Mouse (Mus musculus) forebrain, embryonic 13.5 days (tissue): ENCODE measurements at regions not wholly inside any gene's neighbourhood (a gene's known extent, or its start where the extent isn't known, plus 50 kb on each side); places are given as distances from the start of the nearest gene placed in this dataset.

Experiments
- ATAC-seq: fragments of 200-750 bp; cut with Nextera tagmentation; 2 replicates; pipeline ENCODE4 v1.8.0; 2017
- H3K27ac ChIP-seq: fragments of 300-500 bp; sonication (generic); 2 replicates; pipeline ENCODE4 v1.5.1; 2015; ENCODE audit warnings: inconsistent platforms, mild to moderate bottlenecking, moderate library complexity
- H3K27me3 ChIP-seq: fragments of 300-500 bp; sonication (generic); 2 replicates; pipeline ENCODE4 v1.6.1; 2015; ENCODE audit warnings: mild to moderate bottlenecking, inconsistent platforms
- H3K36me3 ChIP-seq: fragments of 300-500 bp; sonication (generic); 2 replicates; pipeline ENCODE4 v1.6.1; 2015; ENCODE audit warnings: mild to moderate bottlenecking, inconsistent platforms; ENCODE audit not compliant: poor library complexity, severe bottlenecking
- H3K4me1 ChIP-seq: fragments of 300-500 bp; sonication (generic); 2 replicates; pipeline ENCODE4 v1.6.1; 2015; ENCODE audit warnings: inconsistent platforms
- H3K4me2 ChIP-seq: fragments of 300-500 bp; sonication (generic); 2 replicates; pipeline ENCODE4 v1.6.1; 2015; ENCODE audit warnings: inconsistent platforms, mild to moderate bottlenecking, moderate library complexity
- H3K4me3 ChIP-seq: fragments of 300-500 bp; sonication (generic); 2 replicates; pipeline ENCODE4 v1.5.1; 2015; ENCODE audit warnings: mild to moderate bottlenecking, inconsistent platforms
- H3K9ac ChIP-seq: fragments of 300-500 bp; sonication (generic); 2 replicates; pipeline ENCODE4 v1.6.1; 2015; ENCODE audit warnings: mild to moderate bottlenecking, inconsistent platforms
- H3K9me3 ChIP-seq: fragments of 300-500 bp; sonication (generic); replicated peaks from 2 replicates; pipeline ENCODE4 v1.6.1; 2016; ENCODE audit warnings: inconsistent platforms
- WGBS: fragments of 180-500 bp; shearing (Covaris S2); methylation state at CpG from one replicate; pipeline ENCODE4 v1.1.7; 2015; 5-methylcytosine and 5-hydroxymethylcytosine counted together

DNA sequence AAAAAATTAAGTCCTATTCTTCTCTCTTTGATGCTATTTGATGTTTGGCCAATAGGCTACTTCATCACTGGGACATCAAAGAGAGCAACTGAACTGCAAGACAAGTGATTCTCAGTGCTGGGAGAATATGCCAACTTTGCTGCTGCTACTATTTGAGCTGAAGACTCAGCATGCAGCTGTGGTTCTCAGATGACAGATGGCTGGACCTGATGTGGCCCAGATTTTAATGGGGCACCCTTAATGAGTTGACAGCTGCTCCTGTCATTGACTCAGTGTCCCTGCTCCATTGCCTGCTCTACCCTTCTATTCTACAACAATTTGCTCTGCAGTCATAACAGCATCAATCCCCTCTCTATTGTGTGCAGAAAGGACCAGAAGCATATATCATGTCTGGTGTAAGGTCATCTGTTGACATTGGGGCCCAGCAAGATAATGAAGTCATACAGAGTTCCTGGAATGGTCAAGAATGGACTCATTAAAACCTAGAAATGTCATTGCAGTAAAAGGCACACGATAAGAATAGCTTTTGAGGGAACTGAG lies 231.1 kb upstream of the Auts2 start:
- Histone ChIP-seq H3K36me3 (no peaks in the 10 kb centered on the region), H3K4me1 (no peaks in the 10 kb centered on the region), H3K9me3 (no peaks in the 10 kb centered on the region; the same call in 1 of the 2 replicates), H3K4me2 (no peak overlapping the region), H3K27me3 (no peaks in the 10 kb centered on the region), H3K9ac (no peak overlapping the region), H3K4me3 (no peak overlapping the region), H3K27ac (no peak overlapping the region)
- ATAC-seq, result no peak
- 71% methylated on average over 1 of the region's 1 CpGs for WGBS

DNA sequence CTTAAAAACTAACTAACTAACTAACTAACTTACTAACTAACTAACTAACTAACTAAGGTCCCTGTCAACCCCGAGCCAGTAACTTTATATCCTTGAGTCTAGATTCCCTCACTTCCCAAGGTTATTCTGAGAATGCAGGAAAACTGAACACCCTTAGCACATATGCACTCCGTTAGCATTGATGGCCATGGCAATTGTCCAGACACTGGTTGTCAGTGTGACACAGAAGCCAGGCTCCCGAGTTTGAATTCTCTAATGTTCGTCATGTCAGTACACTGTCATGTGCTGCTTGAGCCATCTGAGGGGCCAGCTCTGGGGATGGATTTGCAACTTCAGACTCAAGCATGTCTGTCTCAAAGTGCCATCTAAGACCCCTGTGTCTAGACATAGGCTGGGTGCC lies 217.3 kb upstream of the Auts2 start:
- Histone ChIP-seq H3K4me2 (no peak overlapping the region), H3K9me3 (no peaks in the 10 kb centered on the region), H3K9ac (no peak overlapping the region), H3K27ac (no peak overlapping the region), H3K4me3 (no peak overlapping the region), H3K27me3 (no peaks in the 10 kb centered on the region), H3K4me1 (no peaks in the 10 kb centered on the region), H3K36me3 (no peaks in the 10 kb centered on the region)
- no peak for ATAC-seq
- WGBS, result 79% methylated on average over 4 of the region's 4 CpGs

DNA sequence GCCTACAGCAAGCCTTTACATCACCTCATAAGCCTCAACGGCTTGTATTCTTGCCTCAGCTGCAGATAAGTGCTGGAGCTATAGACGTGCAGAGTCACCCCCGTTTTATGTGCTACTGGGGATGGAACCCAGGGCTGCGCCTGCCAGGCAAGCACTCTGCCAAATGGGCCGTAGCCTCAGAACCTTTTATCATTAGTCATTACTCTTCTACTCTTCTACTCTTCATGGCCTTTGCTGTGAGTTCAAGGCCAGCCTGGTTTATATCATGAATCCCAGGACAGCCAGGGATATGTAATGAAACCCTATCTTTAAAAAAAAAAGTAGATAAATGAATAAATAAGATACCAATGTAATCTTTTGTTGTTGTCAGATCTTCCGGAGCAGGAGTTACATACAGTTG lies 216.6 kb upstream of the Auts2 start:
- Histone ChIP-seq H3K9me3 (no peaks in the 10 kb centered on the region), H3K36me3 (no peaks in the 10 kb centered on the region)
- WGBS, result 89% methylated on average over 6 of the region's 6 CpGs

DNA sequence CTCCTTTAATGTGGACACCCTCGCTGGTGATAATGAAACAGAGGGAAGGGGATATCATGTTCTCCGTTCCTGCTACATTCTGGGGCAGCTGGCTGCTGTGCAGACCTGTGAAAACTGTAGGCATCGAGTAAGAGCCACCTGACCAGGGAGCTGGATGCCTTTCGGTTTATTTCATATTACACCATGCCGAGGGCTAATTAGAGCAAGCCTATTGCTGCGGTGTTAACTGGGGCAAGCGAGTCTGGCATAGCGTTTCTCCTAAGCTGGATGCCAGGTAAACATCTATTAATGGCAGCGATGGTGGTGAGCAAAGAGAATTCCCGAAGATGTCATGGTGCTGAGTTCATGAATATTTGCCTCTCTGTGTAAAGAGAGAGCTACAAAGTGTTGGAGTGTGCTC lies 215.8 kb upstream of the Auts2 start:
- 77% methylated on average over 10 of the region's 10 CpGs for WGBS
- no peaks in the 10 kb centered on the region for H3K4me1 ChIP-seq
- H3K4me3 ChIP-seq, result no peak overlapping the region
- no peak overlapping the region for H3K27ac ChIP-seq
- H3K9ac ChIP-seq, result no peak overlapping the region
- no peaks in the 10 kb centered on the region for H3K27me3 ChIP-seq
- no peaks in the 10 kb centered on the region for H3K9me3 ChIP-seq
- no peak overlapping the region for H3K4me2 ChIP-seq
- no peaks in the 10 kb centered on the region for H3K36me3 ChIP-seq
- no peak for ATAC-seq

More for the DNA sequence above, 216.6 kb upstream of the Auts2 start:
- Histone ChIP-seq H3K4me2 (no peak overlapping the region), H3K9ac (no peak overlapping the region), H3K27me3 (no peaks in the 10 kb centered on the region), H3K4me1 (no peaks in the 10 kb centered on the region), H3K27ac (no peak overlapping the region), H3K4me3 (no peak overlapping the region)
- no peak for ATAC-seq

DNA sequence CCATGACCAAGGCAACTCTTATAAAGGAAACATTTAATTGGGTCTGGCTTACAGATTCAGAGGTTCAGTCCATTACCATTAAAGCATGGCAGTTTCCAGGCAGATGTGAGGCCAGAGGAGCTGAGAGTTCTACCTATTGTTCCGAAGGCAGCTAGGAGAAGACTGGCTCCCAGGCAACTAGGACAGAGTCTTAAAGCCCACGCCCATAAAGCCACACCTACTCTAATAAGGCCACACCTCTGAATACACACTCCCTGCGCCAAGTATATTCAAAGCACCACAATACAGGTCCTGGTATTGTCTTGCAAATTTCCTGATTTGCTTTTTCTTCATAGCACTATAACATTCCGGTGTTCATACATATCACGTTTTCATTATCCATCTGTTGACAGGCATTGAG lies 194.8 kb upstream of the Auts2 start:
- Histone ChIP-seq H3K9ac (no peak overlapping the region), H3K4me1 (no peaks in the 10 kb centered on the region), H3K4me3 (no peak overlapping the region), H3K4me2 (no peak overlapping the region), H3K27me3 (no peaks in the 10 kb centered on the region), H3K9me3 (no peaks in the 10 kb centered on the region), H3K36me3 (no peaks in the 10 kb centered on the region), H3K27ac (no peak overlapping the region)
- no peak for ATAC-seq
- 77% methylated on average over 5 of the region's 5 CpGs for WGBS

DNA sequence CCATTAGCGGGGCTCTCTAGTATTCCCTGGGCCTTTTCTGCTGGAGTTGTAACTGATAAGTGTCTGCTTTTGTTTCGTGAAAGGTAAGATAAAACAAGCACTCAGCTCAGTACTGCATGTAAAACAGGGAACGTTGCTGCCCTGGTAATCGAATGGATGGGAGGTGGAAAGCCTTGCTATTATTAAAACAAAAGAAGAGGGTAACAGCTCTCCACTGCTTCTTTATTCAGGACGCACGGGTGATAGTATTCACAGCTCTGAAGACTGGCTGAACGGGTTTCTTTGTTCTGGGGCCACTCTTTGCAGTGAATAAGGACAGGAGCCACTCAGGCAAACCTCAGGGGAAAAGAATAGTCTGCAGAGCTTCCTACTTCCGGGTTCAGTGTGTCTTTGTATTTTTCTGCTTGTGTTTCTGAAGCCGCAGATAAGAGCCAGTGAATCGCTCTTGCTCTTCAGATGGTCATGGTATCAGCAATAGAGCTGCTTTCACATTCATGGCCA lies 185.6 kb upstream of the Auts2 start:
- ATAC-seq, result no peak
- H3K9ac ChIP-seq, result no peak overlapping the region
- H3K4me1 ChIP-seq, result peaks cover 9% of the 10 kb centered on the region
- H3K4me3 ChIP-seq, result no peak overlapping the region
- WGBS, result 22% methylated on average over 10 of the region's 10 CpGs
- no peaks in the 10 kb centered on the region for H3K36me3 ChIP-seq
- H3K27ac ChIP-seq, result no peak overlapping the region
- H3K27me3 ChIP-seq, result no peaks in the 10 kb centered on the region
- H3K9me3 ChIP-seq, result no peaks in the 10 kb centered on the region
- H3K4me2 ChIP-seq, result no peak overlapping the region

DNA sequence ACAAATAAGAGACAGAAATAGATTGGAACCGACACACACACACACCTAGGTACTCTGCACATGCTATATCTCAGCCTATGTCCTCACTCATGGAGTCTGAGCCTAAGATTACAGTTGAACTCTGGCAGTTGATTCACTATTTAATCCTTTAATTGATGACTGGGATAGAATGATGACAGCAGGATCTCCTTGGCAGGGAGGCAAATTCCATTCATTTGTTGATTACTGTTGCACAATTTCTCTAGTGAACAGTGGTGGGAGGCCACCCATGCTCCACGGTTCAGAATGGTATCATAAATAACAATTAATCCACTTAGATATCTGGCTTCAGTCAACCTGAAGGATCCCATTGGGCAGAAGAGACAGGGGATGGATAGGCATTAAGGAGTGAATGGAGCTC lies 181.3 kb upstream of the Auts2 start:
- ATAC-seq, result no peak
- H3K4me3 ChIP-seq, result no peak overlapping the region
- H3K4me2 ChIP-seq, result no peak overlapping the region
- no peak overlapping the region for H3K9ac ChIP-seq
- WGBS, result 67% methylated on average over 2 of the region's 2 CpGs
- no peaks in the 10 kb centered on the region for H3K36me3 ChIP-seq
- H3K27ac ChIP-seq, result no peak overlapping the region
- H3K9me3 ChIP-seq, result no peaks in the 10 kb centered on the region
- H3K4me1 ChIP-seq, result peaks cover 10% of the 10 kb centered on the region
- H3K27me3 ChIP-seq, result 0 out of 2 replicates have a peak, but pooled peaks cover 5% of the 10 kb centered on the region

DNA sequence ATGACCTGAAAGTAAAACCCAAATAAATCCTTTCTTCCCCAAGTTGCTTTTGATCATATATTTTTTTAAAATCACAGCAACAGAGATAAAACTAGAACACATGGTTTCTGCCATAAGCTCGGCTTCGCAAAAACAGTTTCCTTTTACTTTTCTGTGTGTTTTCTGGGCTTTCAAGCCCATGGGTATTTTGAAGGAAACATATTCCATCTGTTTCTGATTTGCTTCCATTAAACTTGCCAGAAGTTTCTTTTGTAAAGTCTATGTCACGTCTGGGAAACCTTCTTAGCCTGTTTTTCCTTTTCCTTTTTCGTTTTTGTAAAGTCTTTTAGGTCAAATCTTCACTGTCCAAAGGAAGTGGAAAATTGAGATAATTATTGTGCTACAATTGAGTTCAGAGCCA lies 167.2 kb upstream of the Auts2 start:
- no peak overlapping the region for H3K4me3 ChIP-seq
- no peak overlapping the region for H3K4me2 ChIP-seq
- WGBS, result 86% methylated on average over 4 of the region's 4 CpGs

DNA sequence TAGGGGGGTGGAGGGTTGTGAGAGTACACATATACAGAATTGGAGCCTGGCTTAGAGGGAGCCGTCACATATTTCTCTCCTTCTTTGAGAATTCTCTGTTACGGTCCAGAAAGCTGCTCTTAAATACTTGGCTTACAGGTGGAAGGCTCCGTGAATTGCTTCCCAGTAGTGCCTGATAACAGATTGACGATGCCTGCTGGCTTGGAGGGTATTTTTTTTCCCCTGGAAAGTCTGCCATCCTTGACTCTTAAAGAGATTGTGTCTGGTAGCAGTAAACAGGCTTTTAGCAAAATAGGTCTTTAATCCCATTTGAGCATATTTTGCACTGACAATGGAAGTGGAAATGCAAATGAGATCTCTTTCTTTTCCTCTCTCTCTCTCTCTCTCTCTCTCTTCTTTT lies 164.4 kb upstream of the Auts2 start:
- WGBS, result 38% methylated on average over 4 of the region's 4 CpGs
- ATAC-seq, result no peak; the same call in 1 of the 2 replicates
- H3K27me3 ChIP-seq, result no peaks in the 10 kb centered on the region
- H3K4me2 ChIP-seq, result no peak overlapping the region
- peaks cover 4% of the 10 kb centered on the region; the same call in 1 of the 2 replicates for H3K4me1 ChIP-seq
- no peak overlapping the region for H3K9ac ChIP-seq
- H3K9me3 ChIP-seq, result no peaks in the 10 kb centered on the region; the same call in 1 of the 2 replicates
- no peaks in the 10 kb centered on the region for H3K36me3 ChIP-seq
- H3K4me3 ChIP-seq, result no peak overlapping the region
- no peak overlapping the region for H3K27ac ChIP-seq

More for the DNA sequence above, 167.2 kb upstream of the Auts2 start:
- no peaks in the 10 kb centered on the region; the same call in 1 of the 2 replicates for H3K9me3 ChIP-seq
- H3K27me3 ChIP-seq, result no peaks in the 10 kb centered on the region
- no peak for ATAC-seq
- peaks cover 4% of the 10 kb centered on the region; the same call in 1 of the 2 replicates for H3K4me1 ChIP-seq
- no peak overlapping the region for H3K9ac ChIP-seq
- no peaks in the 10 kb centered on the region for H3K36me3 ChIP-seq
- H3K27ac ChIP-seq, result no peak overlapping the region

DNA sequence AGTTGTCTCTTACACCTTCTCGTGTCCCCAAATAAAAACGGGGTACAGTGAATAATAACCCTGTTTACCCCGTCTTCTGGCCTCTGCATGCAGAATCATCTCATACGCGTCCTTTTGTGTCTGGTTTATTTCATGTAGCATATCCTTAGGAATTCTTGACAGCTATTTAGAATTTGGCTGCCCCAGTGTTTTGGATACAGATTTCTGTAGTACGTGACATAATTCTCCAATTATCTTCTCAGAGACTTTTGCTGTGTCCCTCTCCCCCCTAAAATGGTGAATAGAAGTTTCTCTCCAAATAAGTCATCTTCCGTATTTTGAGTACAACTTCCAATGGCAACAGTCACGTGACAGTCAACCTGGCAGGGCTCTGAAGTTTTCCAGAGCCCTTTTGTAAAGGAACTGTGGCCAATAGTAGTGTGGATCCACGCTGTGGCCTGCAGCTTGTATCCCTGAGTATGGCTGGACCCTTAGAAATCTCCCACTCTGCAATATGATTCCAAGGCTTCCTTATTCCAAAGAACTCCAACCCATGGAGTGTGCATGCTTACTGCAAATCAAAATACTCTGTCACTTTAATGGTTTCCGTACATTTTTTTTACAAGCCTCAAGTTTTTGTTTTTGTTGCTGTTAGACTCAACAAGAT lies 160.4 kb upstream of the Auts2 start:
- H3K4me2 ChIP-seq, result no peak overlapping the region
- H3K36me3 ChIP-seq, result no peaks in the 10 kb centered on the region
- no peak overlapping the region for H3K9ac ChIP-seq
- H3K27me3 ChIP-seq, result no peaks in the 10 kb centered on the region
- ATAC-seq, result no peak
- H3K9me3 ChIP-seq, result no peaks in the 10 kb centered on the region
- no peak overlapping the region for H3K4me3 ChIP-seq
- peaks cover 4% of the 10 kb centered on the region; the same call in 1 of the 2 replicates for H3K4me1 ChIP-seq
- H3K27ac ChIP-seq, result no peak overlapping the region
- WGBS, result 89% methylated on average over 10 of the region's 10 CpGs

DNA sequence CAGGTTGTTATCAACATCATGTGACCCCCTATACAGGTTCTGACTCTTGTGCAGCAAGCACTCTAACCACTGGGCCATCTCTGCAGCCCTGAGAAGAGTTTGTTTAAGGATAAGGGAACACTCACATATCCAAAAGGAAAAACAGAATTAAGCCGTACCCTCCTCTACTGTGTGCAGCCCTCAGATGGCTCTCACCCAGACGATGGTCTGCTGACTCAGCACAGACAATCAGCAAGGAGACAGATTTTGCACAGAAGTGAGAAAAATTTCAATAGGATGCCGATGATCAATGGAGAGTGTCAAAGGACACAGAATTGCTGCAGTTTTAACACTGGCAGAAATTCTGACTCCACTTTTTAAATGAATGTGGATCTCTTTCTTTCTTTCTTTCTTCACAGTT lies 159.4 kb upstream of the Auts2 start:
- Histone ChIP-seq H3K27ac (no peak overlapping the region), H3K4me3 (no peak overlapping the region), H3K36me3 (no peaks in the 10 kb centered on the region), H3K27me3 (no peaks in the 10 kb centered on the region), H3K9ac (no peak overlapping the region), H3K9me3 (no peaks in the 10 kb centered on the region), H3K4me2 (no peak overlapping the region), H3K4me1 (peaks cover 1% of the 10 kb centered on the region; the same call in 1 of the 2 replicates)
- 83% methylated on average over 3 of the region's 3 CpGs for WGBS
- ATAC-seq, result no peak

DNA sequence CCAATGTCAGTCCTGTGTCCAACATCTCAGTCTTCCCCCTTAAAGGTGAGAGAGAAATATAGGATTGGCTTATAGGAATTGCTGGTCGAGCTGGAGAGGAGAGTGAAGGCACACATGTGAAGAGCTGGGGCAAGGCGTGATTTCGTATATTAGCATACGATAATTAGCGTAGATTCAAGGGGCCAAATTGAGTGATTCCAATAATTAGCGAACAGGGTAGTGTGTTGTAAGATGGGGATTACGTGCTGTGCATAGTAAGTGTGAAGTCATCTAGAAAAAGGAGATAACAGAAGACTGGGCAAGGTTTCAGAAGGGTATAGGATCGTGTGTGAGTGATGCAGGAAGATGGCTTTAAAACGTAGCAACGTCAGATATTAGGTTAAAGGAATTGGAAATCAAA lies 147.6 kb upstream of the Auts2 start:
- no peak overlapping the region for H3K4me2 ChIP-seq
- no peaks in the 10 kb centered on the region for H3K27me3 ChIP-seq
- H3K9ac ChIP-seq, result no peak overlapping the region
- H3K9me3 ChIP-seq, result peaks cover 3% of the 10 kb centered on the region
- ATAC-seq, result peak; percentile 67; the same call in 1 of the 2 replicates
- no peak overlapping the region for H3K4me3 ChIP-seq
- no peak overlapping the region for H3K27ac ChIP-seq
- no peaks in the 10 kb centered on the region for H3K36me3 ChIP-seq
- WGBS, result 52% methylated on average over 10 of the region's 10 CpGs
- H3K4me1 ChIP-seq, result peaks cover 3% of the 10 kb centered on the region; the same call in 1 of the 2 replicates
